Mouse (Mus musculus): ENCODE results near the gene Ccdc90b. TPM values are rescaled to one million over a fixed set of nuclear protein-coding genes. Genes with fewer than 3 reads are reported as not detected.

The Ccdc90b gene
- polyA plus RNA-seq, 1 experiment: not detected

DNA sequence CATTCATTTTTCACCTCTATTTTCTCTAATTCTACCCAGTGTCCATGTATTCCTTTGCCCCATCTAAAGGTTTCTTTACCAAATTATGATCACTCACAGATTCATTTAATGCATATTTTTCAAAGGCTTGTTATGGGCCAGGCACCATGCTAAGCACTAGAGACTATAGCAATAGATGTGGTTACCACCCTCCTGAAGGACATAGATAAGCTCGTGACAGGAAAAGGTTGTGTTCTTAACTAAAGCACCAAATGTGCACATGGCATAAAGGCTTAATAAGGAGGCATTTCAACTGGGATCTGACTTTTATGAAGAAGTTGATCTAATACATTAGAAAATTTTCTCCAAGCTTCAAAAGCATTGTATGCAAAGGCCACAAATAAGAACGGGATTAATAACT lies 2.2 kb upstream of the Ccdc90b start:
- Histone ChIP-seq H3K27ac (ENCODE audit: insufficient read depth, low read depth, low read length) (no peak overlapping the region), H3K4me3 (ENCODE audit: insufficient read depth, low read depth, low read length) (no peak overlapping the region), H3K4me1 (ENCODE audit: control insufficient read depth, insufficient read depth, low read length) (no peaks in the 10 kb centered on the region)
- WGBS: 94% methylated on average over 2 of the region's 2 CpGs
- TF ChIP-seq POLR2A (IDR thresholded peaks at IDR 0.05; ENCODE audit: insufficient read depth, low read depth, low read length) (no peak), CTCF (IDR thresholded peaks at IDR 0.05; ENCODE audit: insufficient read depth, low read depth, low read length) (no peak)

DNA sequence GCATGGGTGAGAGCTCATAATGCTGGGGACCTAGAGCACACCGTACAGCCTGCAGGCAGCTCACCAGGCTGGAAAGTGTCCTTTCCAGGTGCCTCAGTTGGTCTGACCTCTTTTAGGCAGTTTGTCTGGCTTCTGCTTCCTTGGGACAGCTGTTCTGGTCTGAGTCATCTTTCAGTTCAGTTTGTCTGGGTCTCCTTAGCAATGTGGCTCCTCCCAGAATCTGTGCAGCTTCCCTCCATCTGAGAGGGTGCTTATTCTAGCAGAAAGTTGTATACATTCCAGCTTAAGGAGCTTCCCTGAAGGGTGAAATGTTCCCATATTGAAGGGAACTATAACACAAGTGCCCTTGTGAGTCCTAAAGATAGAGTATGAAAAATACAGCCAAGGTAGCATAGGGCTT lies 5.8 kb downstream of the Ccdc90b start:
- no peaks in the 10 kb centered on the region for H3K4me1 ChIP-seq (ENCODE audit: control insufficient read depth, insufficient read depth, low read length)
- no peak overlapping the region for H3K4me3 ChIP-seq (ENCODE audit: insufficient read depth, low read depth, low read length)
- 92% methylated on average over 1 of the region's 1 CpGs for WGBS
- H3K27ac ChIP-seq (ENCODE audit: insufficient read depth, low read depth, low read length): no peak overlapping the region
- no peak for TF ChIP-seq CTCF (IDR thresholded peaks at IDR 0.05; ENCODE audit: insufficient read depth, low read depth, low read length)
- no peak for TF ChIP-seq POLR2A (IDR thresholded peaks at IDR 0.05; ENCODE audit: insufficient read depth, low read depth, low read length)

DNA sequence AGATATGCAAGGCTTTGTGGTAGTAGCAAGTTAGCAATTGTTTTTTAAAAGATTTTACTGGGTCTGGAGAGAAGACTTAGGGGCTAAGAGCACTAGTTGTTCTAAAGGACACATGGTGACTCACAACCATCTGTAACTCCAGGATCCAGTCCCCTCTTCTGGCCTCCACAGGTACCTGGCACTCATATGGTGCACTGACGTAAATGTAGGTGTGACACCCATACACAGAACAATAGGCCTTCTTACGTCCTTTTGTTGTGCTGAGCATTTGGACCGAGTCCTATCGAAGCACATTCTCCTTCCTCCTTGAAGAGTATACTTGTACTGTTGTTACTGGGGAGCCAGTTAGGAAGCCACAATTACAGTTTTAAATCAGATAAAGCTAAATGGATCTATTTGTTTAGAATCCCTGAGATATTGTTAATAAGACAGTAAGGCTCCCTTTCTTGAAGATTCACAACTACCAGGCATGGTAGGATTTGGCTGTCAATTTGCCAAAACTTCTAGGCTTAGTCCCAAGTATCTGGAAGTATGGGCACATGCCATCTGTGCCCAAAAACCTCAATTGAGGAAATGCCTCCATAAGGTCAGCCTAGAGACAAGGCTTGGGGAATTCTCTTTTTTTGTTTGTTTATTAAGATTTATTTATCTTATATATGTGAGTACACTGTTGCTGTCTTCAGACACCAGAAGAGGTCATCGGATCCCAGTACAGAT lies 19.7 kb downstream of the Ccdc90b start:
- 87% methylated on average over 5 of the region's 5 CpGs for WGBS
- H3K4me3 ChIP-seq (ENCODE audit: insufficient read depth, low read depth, low read length): no peak overlapping the region
- TF ChIP-seq CTCF (IDR thresholded peaks at IDR 0.05; ENCODE audit: insufficient read depth, low read depth, low read length): no peak
- no peak for TF ChIP-seq POLR2A (IDR thresholded peaks at IDR 0.05; ENCODE audit: insufficient read depth, low read depth, low read length)
- no peak overlapping the region for H3K27ac ChIP-seq (ENCODE audit: insufficient read depth, low read depth, low read length)
- H3K4me1 ChIP-seq (ENCODE audit: control insufficient read depth, insufficient read depth, low read length): no peaks in the 10 kb centered on the region

DNA sequence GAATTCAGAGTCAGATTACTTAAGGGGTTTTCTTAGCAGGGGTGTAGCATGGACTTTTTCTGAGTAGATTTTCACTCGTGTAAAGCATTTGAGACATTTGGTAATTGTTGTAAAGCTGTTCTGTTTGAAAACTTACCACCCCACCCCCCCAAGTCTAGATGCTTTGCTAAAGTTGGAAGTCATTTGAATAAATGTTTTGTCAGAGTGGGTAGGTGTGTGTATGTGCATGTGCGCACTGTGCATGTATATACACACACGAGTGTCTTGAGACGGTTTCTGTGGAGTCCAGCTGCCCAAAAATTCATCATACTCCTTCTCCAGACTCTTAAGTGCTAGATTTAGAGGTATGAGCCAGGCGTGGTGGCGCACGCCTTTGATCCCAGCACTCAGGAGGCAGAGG lies 22.6 kb downstream of the Ccdc90b start:
- TF ChIP-seq POLR2A (IDR thresholded peaks at IDR 0.05; ENCODE audit: insufficient read depth, low read depth, low read length) (no peak), CTCF (IDR thresholded peaks at IDR 0.05; ENCODE audit: insufficient read depth, low read depth, low read length) (no peak)
- Histone ChIP-seq H3K27ac (ENCODE audit: insufficient read depth, low read depth, low read length) (no peak overlapping the region), H3K4me3 (ENCODE audit: insufficient read depth, low read depth, low read length) (no peak overlapping the region), H3K4me1 (ENCODE audit: control insufficient read depth, insufficient read depth, low read length) (no peaks in the 10 kb centered on the region)
- WGBS: 92% methylated on average over 7 of the region's 7 CpGs

DNA sequence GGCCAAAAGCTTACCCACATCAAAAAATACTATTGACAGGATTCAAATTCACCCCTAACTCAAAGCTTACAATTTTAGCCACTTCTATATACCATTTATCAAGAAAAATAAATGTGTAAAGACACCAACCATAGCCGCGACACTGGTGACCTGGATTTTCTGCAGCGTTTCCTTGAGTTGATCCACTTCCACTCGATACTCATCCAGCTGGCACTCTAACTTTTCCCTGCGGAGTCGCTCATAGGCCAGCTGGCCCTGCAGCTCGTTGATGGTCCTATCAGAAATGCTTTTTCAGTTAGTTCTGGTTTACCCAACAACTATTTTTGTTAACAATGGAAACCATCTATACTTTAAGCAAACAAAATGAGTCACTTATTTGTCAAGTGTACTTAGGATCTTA lies 29.0 kb downstream of the Ccdc90b start:
- Histone ChIP-seq H3K4me1 (ENCODE audit: control insufficient read depth, insufficient read depth, low read length) (no peaks in the 10 kb centered on the region), H3K4me3 (ENCODE audit: insufficient read depth, low read depth, low read length) (no peak overlapping the region), H3K27ac (ENCODE audit: insufficient read depth, low read depth, low read length) (no peak overlapping the region)
- 92% methylated on average over 7 of the region's 7 CpGs for WGBS
- TF ChIP-seq CTCF (IDR thresholded peaks at IDR 0.05; ENCODE audit: insufficient read depth, low read depth, low read length) (no peak), POLR2A (IDR thresholded peaks at IDR 0.05; ENCODE audit: insufficient read depth, low read depth, low read length) (no peak)

DNA sequence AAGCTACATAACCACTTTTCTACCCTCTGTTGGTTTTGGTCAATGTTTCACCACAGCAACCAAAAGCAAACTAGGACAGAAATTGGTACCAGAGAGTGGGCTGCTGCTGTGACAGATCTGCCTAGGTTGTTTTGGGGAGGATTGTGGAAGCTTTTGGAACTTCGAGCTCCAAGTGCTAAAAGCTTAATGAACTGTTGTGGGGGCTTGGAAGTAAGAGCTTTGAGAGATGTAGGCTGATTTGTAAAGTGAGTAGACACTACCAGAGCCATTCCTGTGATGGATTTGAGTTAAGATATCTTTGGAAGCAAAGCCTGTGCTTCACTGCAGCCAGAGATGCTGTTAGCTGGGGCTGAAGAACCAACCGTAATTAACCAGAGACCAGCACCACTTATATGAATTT lies 29.9 kb downstream of the Ccdc90b start:
- 79% methylated on average over 2 of the region's 2 CpGs for WGBS
- no peaks in the 10 kb centered on the region for H3K4me1 ChIP-seq (ENCODE audit: control insufficient read depth, insufficient read depth, low read length)
- H3K27ac ChIP-seq (ENCODE audit: insufficient read depth, low read depth, low read length): no peak overlapping the region
- TF ChIP-seq POLR2A (IDR thresholded peaks at IDR 0.05; ENCODE audit: insufficient read depth, low read depth, low read length) (no peak), CTCF (IDR thresholded peaks at IDR 0.05; ENCODE audit: insufficient read depth, low read depth, low read length) (no peak)
- H3K4me3 ChIP-seq (ENCODE audit: insufficient read depth, low read depth, low read length): no peak overlapping the region

DNA sequence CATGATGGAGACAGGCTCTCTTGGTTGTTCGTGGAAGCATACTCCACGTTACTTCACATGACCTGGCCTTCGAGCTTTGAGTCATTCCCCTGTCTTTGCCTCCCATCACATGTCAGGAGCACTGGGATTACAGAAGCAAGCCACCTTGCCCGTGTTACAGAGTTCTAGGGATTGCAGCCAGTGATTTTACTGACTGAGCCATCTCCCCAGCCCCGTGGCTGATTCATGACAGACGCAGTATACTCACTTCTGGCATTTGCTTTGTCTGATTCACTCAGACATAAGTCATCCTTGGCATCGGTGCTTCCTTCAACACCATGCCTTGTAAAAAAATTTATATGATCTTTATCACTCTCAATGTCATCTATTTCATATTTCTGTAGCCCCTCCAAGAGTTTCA lies 44.0 kb downstream of the Ccdc90b start:
- no peak for TF ChIP-seq POLR2A (IDR thresholded peaks at IDR 0.05; ENCODE audit: insufficient read depth, low read depth, low read length)
- no peak for TF ChIP-seq CTCF (IDR thresholded peaks at IDR 0.05; ENCODE audit: insufficient read depth, low read depth, low read length)
- no peak overlapping the region for H3K27ac ChIP-seq (ENCODE audit: insufficient read depth, low read depth, low read length)
- no peaks in the 10 kb centered on the region for H3K4me1 ChIP-seq (ENCODE audit: control insufficient read depth, insufficient read depth, low read length)
- no peak overlapping the region for H3K4me3 ChIP-seq (ENCODE audit: insufficient read depth, low read depth, low read length)
- 90% methylated on average over 7 of the region's 7 CpGs for WGBS

DNA sequence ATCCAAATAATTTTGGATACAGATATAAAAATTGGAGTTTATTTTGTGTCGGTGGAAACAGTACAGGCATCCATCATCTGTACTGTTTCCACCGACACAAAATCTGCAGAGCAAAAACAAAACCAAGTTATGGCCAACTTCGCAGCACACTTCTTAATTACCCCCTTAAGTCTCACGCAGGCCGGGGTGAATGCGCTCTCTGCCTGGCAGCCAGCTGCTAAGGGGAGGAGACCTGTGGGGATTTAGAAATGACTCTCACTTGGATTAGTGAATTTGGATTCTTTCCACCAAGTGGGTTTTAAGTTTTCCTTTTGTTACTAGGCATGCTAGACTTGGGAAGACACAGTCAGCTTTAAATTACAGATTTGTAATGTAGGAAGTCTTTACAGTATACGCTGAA lies 49.9 kb downstream of the Ccdc90b start:
- TF ChIP-seq POLR2A (IDR thresholded peaks at IDR 0.05; ENCODE audit: insufficient read depth, low read depth, low read length): no peak
- no peak for TF ChIP-seq CTCF (IDR thresholded peaks at IDR 0.05; ENCODE audit: insufficient read depth, low read depth, low read length)
- no peak overlapping the region for H3K27ac ChIP-seq (ENCODE audit: insufficient read depth, low read depth, low read length)
- 26% methylated on average over 7 of the region's 7 CpGs for WGBS
- H3K4me1 ChIP-seq (ENCODE audit: control insufficient read depth, insufficient read depth, low read length): no peaks in the 10 kb centered on the region
- no peak overlapping the region for H3K4me3 ChIP-seq (ENCODE audit: insufficient read depth, low read depth, low read length)

DNA sequence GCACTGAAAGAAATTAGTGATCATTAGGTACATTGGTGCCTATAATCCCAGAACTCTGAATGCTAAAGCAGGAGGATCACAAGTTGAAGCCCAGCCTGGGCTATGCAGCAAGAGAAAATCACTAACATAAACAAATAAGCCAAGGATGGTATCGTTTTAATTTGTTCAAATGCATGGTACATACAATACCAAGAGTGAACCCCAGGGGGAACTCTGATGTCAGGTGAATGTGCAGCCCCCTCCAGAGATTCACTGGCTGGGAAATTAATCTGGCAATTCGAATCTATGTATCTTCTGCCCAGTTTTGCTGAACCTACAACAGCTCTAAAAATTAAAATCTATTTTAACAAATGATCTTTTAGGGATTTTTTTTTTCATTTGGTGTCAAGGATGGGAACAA lies 63.5 kb downstream of the Ccdc90b start:
- no peaks in the 10 kb centered on the region for H3K4me1 ChIP-seq (ENCODE audit: control insufficient read depth, insufficient read depth, low read length)
- no peak overlapping the region for H3K27ac ChIP-seq (ENCODE audit: insufficient read depth, low read depth, low read length)
- TF ChIP-seq CTCF (IDR thresholded peaks at IDR 0.05; ENCODE audit: insufficient read depth, low read depth, low read length) (no peak), POLR2A (IDR thresholded peaks at IDR 0.05; ENCODE audit: insufficient read depth, low read depth, low read length) (no peak)
- 30% methylated on average over 2 of the region's 2 CpGs for WGBS
- no peak overlapping the region for H3K4me3 ChIP-seq (ENCODE audit: insufficient read depth, low read depth, low read length)

DNA sequence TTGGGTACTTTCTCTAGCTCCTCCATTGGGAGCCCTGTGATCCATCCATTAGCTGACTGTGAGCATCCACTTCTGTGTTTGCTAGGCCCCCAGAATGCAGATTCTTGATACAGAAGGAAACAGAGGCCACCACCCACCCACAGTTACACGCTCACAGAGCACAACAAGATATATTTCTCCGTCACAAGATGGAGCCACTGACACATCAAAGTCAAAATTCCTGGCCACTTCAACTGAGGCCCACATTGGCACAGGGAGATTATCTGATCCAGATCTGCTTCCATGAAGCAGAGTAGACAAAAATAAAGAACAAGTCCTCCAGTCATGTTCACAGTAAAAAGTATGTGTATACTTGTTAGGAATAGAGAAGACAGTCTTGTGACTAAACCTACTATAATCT lies 69.2 kb downstream of the Ccdc90b start:
- Histone ChIP-seq H3K4me1 (ENCODE audit: control insufficient read depth, insufficient read depth, low read length) (no peaks in the 10 kb centered on the region), H3K27ac (ENCODE audit: insufficient read depth, low read depth, low read length) (no peak overlapping the region), H3K4me3 (ENCODE audit: insufficient read depth, low read depth, low read length) (no peak overlapping the region)
- WGBS: 45% methylated on average over 2 of the region's 2 CpGs
- TF ChIP-seq POLR2A (IDR thresholded peaks at IDR 0.05; ENCODE audit: insufficient read depth, low read depth, low read length) (no peak), CTCF (IDR thresholded peaks at IDR 0.05; ENCODE audit: insufficient read depth, low read depth, low read length) (no peak)

Other genes with a start within 250 kb of the Ccdc90b start
- not detected in 2 replicates for gene Ankrd42, start 76.0 kb downstream of the Ccdc90b start, polyA plus RNA-seq (2012; ENCODE audit: insufficient read depth, insufficient read length, low replicate concordance, missing spikeins)
- 50.6 and 76.3 TPM in 2 replicates for gene Pcf11, start 108.8 kb downstream of the Ccdc90b start, polyA plus RNA-seq (2012; ENCODE audit: insufficient read depth, insufficient read length, low replicate concordance, missing spikeins)
- not detected in 2 replicates for gene Rab30, start 180.5 kb downstream of the Ccdc90b start, polyA plus RNA-seq (2012; ENCODE audit: insufficient read depth, insufficient read length, low replicate concordance, missing spikeins)

All from olfactory bulb, adult 2 months (tissue).